ENCODE assay signal across 8 mouse cellular contexts in the genomic region with DNA sequence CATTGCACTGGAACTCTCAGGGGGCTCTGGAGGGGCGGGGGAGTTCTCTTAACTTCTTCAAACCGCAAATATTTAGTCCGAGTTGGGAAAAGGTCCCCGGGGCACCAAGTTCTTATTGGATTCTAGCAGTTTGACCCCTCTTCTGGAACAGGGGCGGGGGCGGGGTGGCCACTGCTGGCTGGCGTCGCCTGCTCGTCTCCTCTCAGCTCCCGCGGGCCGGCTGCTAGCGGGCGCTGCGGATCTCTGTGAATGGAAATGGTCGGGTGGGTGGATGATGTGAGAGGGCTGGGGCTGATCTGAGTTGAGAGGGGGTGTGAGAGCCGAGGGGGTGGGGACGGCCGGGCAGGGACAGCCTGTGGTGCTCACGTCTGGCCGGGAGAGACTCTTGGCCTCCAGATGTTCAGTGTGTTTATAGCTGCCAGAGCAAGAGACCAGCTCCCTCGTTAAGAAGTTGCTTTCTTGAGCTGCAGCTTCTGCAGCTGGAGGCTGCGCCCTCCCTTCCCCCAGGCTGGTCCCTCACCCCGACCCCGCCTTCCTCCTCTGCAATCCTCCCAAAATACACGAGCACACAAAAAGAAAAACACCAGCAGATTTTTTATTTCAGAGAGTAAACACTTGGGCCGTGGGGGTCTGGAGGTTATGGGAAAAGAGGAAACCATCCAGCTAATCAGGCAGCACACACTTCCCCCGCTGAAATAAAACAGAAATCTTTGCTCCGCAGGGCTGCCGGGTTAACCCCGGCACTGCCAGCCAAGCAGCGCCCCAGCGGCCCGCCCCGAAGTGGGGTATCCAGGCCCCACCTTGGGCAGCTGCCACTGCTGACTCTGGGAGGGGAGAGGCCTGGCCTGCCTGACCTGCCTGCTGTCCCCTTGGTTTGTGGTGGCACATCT. TPM values are rescaled to one million over a fixed set of nuclear protein-coding genes. Genes with fewer than 3 reads are reported as not detected.
A peak's percentile ranks its signal among the peaks of the same experiment; 100 is the strongest.
DNase-seq lines count a peak whose midpoint lies in the region; ATAC-seq and TF ChIP-seq lines count a peak whose summit lies in the region.

No protein-coding gene starts in this region.

- no peak overlapping the region for H3K9ac ChIP-seq in liver, embryonic 15.5 days

- TF ChIP-seq CTCF in testis, adult 2 months (IDR thresholded peaks at IDR 0.05; ENCODE audit: control insufficient read depth, insufficient read depth, insufficient replicate concordance, low read depth, low read length), result no peak

- H3K27ac ChIP-seq in liver, embryonic 15.5 days (replicated peaks), result 0 out of 2 replicates have a peak overlapping the region, but pooled peaks have one; percentile 45
- 0 out of 2 replicates have a peak overlapping the region, but pooled peaks have one; percentile 5 for H3K27ac ChIP-seq in testis, adult 2 months (ENCODE audit: control insufficient read depth, insufficient read depth, low read depth, low read length)

- TF ChIP-seq POLR2A in testis, adult 2 months (IDR thresholded peaks at IDR 0.05; ENCODE audit: control insufficient read depth, low read depth, low read length), result no peak

- peak overlapping the region; percentile 21; the same call in 1 of the 2 replicates for H3K4me3 ChIP-seq in liver, embryonic 15.5 days (replicated peaks)
- H3K4me3 ChIP-seq in testis, adult 2 months (ENCODE audit: control insufficient read depth, low read depth, low read length), result peak overlapping the region; percentile 10

- H3K9me3 ChIP-seq in liver, embryonic 15.5 days (replicated peaks), result no peaks in the 10 kb centered on the region

- H3K4me1 ChIP-seq in liver, embryonic 15.5 days (replicated peaks), result peaks cover 13% of the 10 kb centered on the region
- H3K4me1 ChIP-seq in testis, adult 2 months (ENCODE audit: control insufficient read depth, insufficient read depth, low read length), result peaks cover 6% of the 10 kb centered on the region

- WGBS in liver, embryonic 15.5 days (ENCODE audit: insufficient replicate concordance), result under 1% methylated on average over 35 of the region's 35 CpGs

- no peaks in the 10 kb centered on the region for H3K36me3 ChIP-seq in liver, embryonic 15.5 days (replicated peaks)
- no peaks in the 10 kb centered on the region for H3K36me3 ChIP-seq in testis, adult 2 months (ENCODE audit: control insufficient read depth, insufficient read depth, low read length)

- peak; percentile 34 to 44 for DNase-seq in cerebellum, postnatal 10 days
- DNase-seq in embryo, embryonic 9.5 days (ENCODE audit: extremely low spot score), result peak; percentile 82
- peak; percentile 90 to 95 for DNase-seq in heart, adult 9 months (ENCODE audit: low spot score in 2 of 2)
- peak; percentile 65 for DNase-seq in kidney, adult 18-20 months
- peak; percentile 30 to 73 for DNase-seq in natural killer cell, adult 2 months (ENCODE audit: low spot score in 2 of 2)

- ATAC-seq in cerebellum, adult (ENCODE audit: insufficient number of reproducible peaks, low FRiP score, low TSS enrichment), result no peak
- peak; percentile 74 for ATAC-seq in liver, embryonic 15.5 days (ENCODE audit: insufficient read depth)

- peaks cover 42% of the 10 kb centered on the region for H3K27me3 ChIP-seq in liver, embryonic 15.5 days
- no peaks in the 10 kb centered on the region for H3K27me3 ChIP-seq in testis, adult 2 months (ENCODE audit: control insufficient read depth, insufficient read depth, low read length)

- H3K4me2 ChIP-seq in liver, embryonic 15.5 days, result peak overlapping the region; percentile 57

RNA-seq across cellular contexts. Expression of gene Ets1, which starts 36.2 kb away (rescaled TPM):
- polyA plus RNA-seq in liver, embryonic 15.5 days (2015; fragmentation: Nextera tagmentation; extraction: Ambion mirVana), result 13.6 and 15.4 TPM in 2 replicates
- 0.90 and 1.1 TPM in 2 replicates for polyA plus RNA-seq in testis, adult 2 months (2012; rRNA removed)

Comparison
In these comparisons a context has a peak if more than half of its experiments do, and no peak if none do; other contexts are left out.
1. DNase-seq: peak in every context shown above with its lines; median percentile 92 in heart, adult 9 months; 82 in embryo, embryonic 9.5 days; 65 in kidney, adult 18-20 months; 52 in natural killer cell, adult 2 months; 39 in cerebellum, postnatal 10 days.